Comparison of ENCODE assay signal across 16 mouse cellular contexts in the genomic region with DNA sequence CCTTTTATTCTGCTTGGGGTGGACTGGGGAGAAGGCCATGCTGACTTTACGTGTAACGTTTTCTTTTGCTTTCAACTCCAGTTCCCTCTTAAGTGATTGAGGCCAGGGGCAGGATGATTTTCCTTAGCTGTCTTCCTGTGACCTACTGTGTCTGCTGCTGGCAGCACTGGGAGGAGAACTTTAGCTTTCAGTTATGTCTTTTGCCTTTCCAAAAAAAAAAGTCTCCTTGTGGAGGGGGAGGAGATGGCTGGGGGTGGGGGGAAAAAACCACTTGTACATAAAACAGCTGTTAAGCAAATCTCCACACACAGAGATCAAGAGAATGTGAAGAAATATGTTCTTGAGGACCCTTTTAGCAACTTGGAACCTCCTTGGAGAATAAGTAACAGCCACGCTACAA.
DNase-seq lines count a peak whose midpoint lies in the region; ATAC-seq and TF ChIP-seq lines count a peak whose summit lies in the region.
"Had no signal": no experiment of that assay in that cellular context is flagged by ENCODE, and none has a peak within 500 bp of the region (broad histone marks: within the 10 kb centered on the region; RNA-seq: fewer than 3 reads in every experiment).

No protein-coding gene starts in this region.

- TF ChIP-seq CTCF in intestine, postnatal 0 days (IDR thresholded peaks at IDR 0.05; ENCODE audit: low read depth), result no peak
- TF ChIP-seq CTCF in lung, adult 2 months (IDR thresholded peaks at IDR 0.05; ENCODE audit: insufficient read depth, low read length), result no peak
- no peak for TF ChIP-seq CTCF in stomach, postnatal 0 days (IDR thresholded peaks at IDR 0.05; ENCODE audit: low read depth)

- no peak for TF ChIP-seq EP300 in stomach, postnatal 0 days (optimal IDR thresholded peaks at IDR 0.05)

- H3K9me3 ChIP-seq in intestine, embryonic 14.5 days (ENCODE audit: control insufficient read depth, low read length), result no peaks in the 10 kb centered on the region
- H3K9me3 ChIP-seq in intestine, postnatal 0 days (ENCODE audit: control insufficient read depth), result no peaks in the 10 kb centered on the region
- no peaks in the 10 kb centered on the region for H3K9me3 ChIP-seq in lung, embryonic 15.5 days
- H3K9me3 ChIP-seq in intestine, embryonic 16.5 days (ENCODE audit: control insufficient read depth, low read length), result no peaks in the 10 kb centered on the region
- H3K9me3 ChIP-seq in stomach, postnatal 0 days (ENCODE audit: control insufficient read depth, low read length), result no peaks in the 10 kb centered on the region
- H3K9me3 ChIP-seq: hindbrain, embryonic 13.5 days had no signal

- H3K27me3 ChIP-seq in intestine, embryonic 14.5 days (replicated peaks; ENCODE audit: control insufficient read depth, insufficient read depth, low read length), result no peaks in the 10 kb centered on the region
- H3K27me3 ChIP-seq in intestine, postnatal 0 days (replicated peaks; ENCODE audit: control insufficient read depth, insufficient read depth, low read length), result no peaks in the 10 kb centered on the region
- no peaks in the 10 kb centered on the region for H3K27me3 ChIP-seq in lung, embryonic 15.5 days
- no peaks in the 10 kb centered on the region for H3K27me3 ChIP-seq in intestine, embryonic 16.5 days (replicated peaks; ENCODE audit: control insufficient read depth, insufficient read depth, low read length)
- H3K27me3 ChIP-seq in stomach, postnatal 0 days (ENCODE audit: control insufficient read depth, insufficient read depth, low read length), result no peaks in the 10 kb centered on the region
- H3K27me3 ChIP-seq: hindbrain, embryonic 13.5 days had no signal

- H3K27ac ChIP-seq in intestine, embryonic 14.5 days (ENCODE audit: low read depth), result peak overlapping the region; percentile 28; the same call in 1 of the 2 replicates
- H3K27ac ChIP-seq in intestine, postnatal 0 days (ENCODE audit: low read depth, low read length), result no peak overlapping the region; the same call in 1 of the 2 replicates
- peak overlapping the region; percentile 29; the same call in 1 of the 2 replicates for H3K27ac ChIP-seq in lung, embryonic 15.5 days
- H3K27ac ChIP-seq in intestine, embryonic 16.5 days (ENCODE audit: low read length), result peak overlapping the region; percentile 68
- H3K27ac ChIP-seq in stomach, postnatal 0 days (replicated peaks), result 0 out of 2 replicates have a peak overlapping the region, but pooled peaks have one; percentile 8
- H3K27ac ChIP-seq: hindbrain, embryonic 13.5 days; layer of hippocampus, adult 2 months; left cerebral cortex, adult 2 months; liver, embryonic 14.5 days had no signal

- H3K36me3 ChIP-seq in intestine, embryonic 14.5 days (ENCODE audit: control insufficient read depth, insufficient read depth, low read length), result no peaks in the 10 kb centered on the region
- no peaks in the 10 kb centered on the region for H3K36me3 ChIP-seq in intestine, postnatal 0 days (ENCODE audit: control insufficient read depth, insufficient read depth)
- no peaks in the 10 kb centered on the region for H3K36me3 ChIP-seq in lung, embryonic 15.5 days
- H3K36me3 ChIP-seq in intestine, embryonic 16.5 days (ENCODE audit: control insufficient read depth, insufficient read depth, low read length), result no peaks in the 10 kb centered on the region
- H3K36me3 ChIP-seq in stomach, postnatal 0 days (ENCODE audit: control insufficient read depth, insufficient read depth, low read length), result no peaks in the 10 kb centered on the region
- H3K36me3 ChIP-seq: hindbrain, embryonic 13.5 days had no signal

- no peak overlapping the region for H3K4me3 ChIP-seq in intestine, embryonic 14.5 days (ENCODE audit: low read depth, low read length)
- H3K4me3 ChIP-seq in intestine, postnatal 0 days (ENCODE audit: low read depth, low read length), result no peak overlapping the region
- no peak overlapping the region for H3K4me3 ChIP-seq in lung, embryonic 15.5 days
- H3K4me3 ChIP-seq in lung, adult 2 months (replicated peaks; ENCODE audit: extremely low read depth, low read depth, low read length), result no peak overlapping the region
- no peak overlapping the region for H3K4me3 ChIP-seq in intestine, embryonic 16.5 days (ENCODE audit: low read length)
- H3K4me3 ChIP-seq in stomach, postnatal 0 days (ENCODE audit: low read depth, low read length), result no peak overlapping the region
- H3K4me3 ChIP-seq: hindbrain, embryonic 13.5 days; layer of hippocampus, adult 2 months; left cerebral cortex, adult 2 months had no signal

- H3K4me2 ChIP-seq in intestine, embryonic 14.5 days (ENCODE audit: low read length), result no peak overlapping the region
- H3K4me2 ChIP-seq in intestine, postnatal 0 days (replicated peaks; ENCODE audit: low read depth), result no peak overlapping the region
- no peak overlapping the region for H3K4me2 ChIP-seq in lung, embryonic 15.5 days
- H3K4me2 ChIP-seq in intestine, embryonic 16.5 days (ENCODE audit: low read depth, low read length), result no peak overlapping the region
- H3K4me2 ChIP-seq in stomach, postnatal 0 days (replicated peaks; ENCODE audit: low read depth), result no peak overlapping the region
- H3K4me2 ChIP-seq: hindbrain, embryonic 13.5 days had no signal

- ATAC-seq in intestine, embryonic 14.5 days (replicated peaks; ENCODE audit: low FRiP score, low TSS enrichment, low read depth), result no peak
- ATAC-seq in intestine, postnatal 0 days, result no peak
- no peak for ATAC-seq in lung, embryonic 15.5 days (ENCODE audit: borderline replicate concordance, extremely low read depth, low FRiP score, low TSS enrichment)
- no peak for ATAC-seq in intestine, embryonic 16.5 days
- ATAC-seq in stomach, postnatal 0 days (ENCODE audit: low FRiP score, low TSS enrichment), result no peak
- ATAC-seq: CD4-positive, CD25-positive, alpha-beta regulatory T cell, adult 4 months; forebrain, embryonic 14.5 days had no signal

- no peak overlapping the region for H3K9ac ChIP-seq in intestine, embryonic 14.5 days (ENCODE audit: low read length)
- H3K9ac ChIP-seq in intestine, postnatal 0 days (ENCODE audit: low read depth, low read length), result no peak overlapping the region
- no peak overlapping the region for H3K9ac ChIP-seq in lung, embryonic 15.5 days
- no peak overlapping the region for H3K9ac ChIP-seq in intestine, embryonic 16.5 days (ENCODE audit: low read depth, low read length)
- no peak overlapping the region for H3K9ac ChIP-seq in stomach, postnatal 0 days (ENCODE audit: low read length)
- H3K9ac ChIP-seq: hindbrain, embryonic 13.5 days; liver, embryonic 14.5 days had no signal

- TF ChIP-seq POLR2A in lung, adult 2 months (IDR thresholded peaks at IDR 0.05; ENCODE audit: borderline replicate concordance, extremely low read depth, low read depth, low read length), result no peak

- no peak for DNase-seq in intestine, embryonic 14.5 days (ENCODE audit: low spot score)
- no peak for DNase-seq in lung, adult 2 months
- DNase-seq in stomach, postnatal 0 days (ENCODE audit: low spot score), result no peak
- no peak for DNase-seq in layer of hippocampus, adult 18-20 months (ENCODE audit: low spot score in 2 of 2)
- DNase-seq: adrenal gland, adult 2 months; cerebellum, adult 2 months; right cerebral cortex, postnatal 14 days had no signal

- 26% methylated on average over 3 of the region's 3 CpGs for WGBS in intestine, embryonic 14.5 days
- 37% methylated on average over 3 of the region's 3 CpGs for WGBS in intestine, postnatal 0 days
- WGBS in lung, embryonic 15.5 days, result 26% methylated on average over 3 of the region's 3 CpGs
- 26% methylated on average over 3 of the region's 3 CpGs for WGBS in lung, adult 2 months
- 45% methylated on average over 3 of the region's 3 CpGs for WGBS in intestine, embryonic 16.5 days
- WGBS in stomach, postnatal 0 days, result 46% methylated on average over 3 of the region's 3 CpGs

- H3K4me1 ChIP-seq in intestine, embryonic 14.5 days (replicated peaks; ENCODE audit: control insufficient read depth, insufficient read depth, low read length), result peaks cover 33% of the 10 kb centered on the region
- no peaks in the 10 kb centered on the region for H3K4me1 ChIP-seq in intestine, postnatal 0 days (replicated peaks; ENCODE audit: control insufficient read depth, insufficient read depth, low read length)
- peaks cover 35% of the 10 kb centered on the region for H3K4me1 ChIP-seq in lung, embryonic 15.5 days
- peaks cover 14% of the 10 kb centered on the region for H3K4me1 ChIP-seq in lung, adult 2 months (ENCODE audit: control insufficient read depth, insufficient read depth, low read length)
- H3K4me1 ChIP-seq in intestine, embryonic 16.5 days (ENCODE audit: control insufficient read depth, insufficient read depth, low read length), result peaks cover 18% of the 10 kb centered on the region
- H3K4me1 ChIP-seq in stomach, postnatal 0 days (replicated peaks; ENCODE audit: control insufficient read depth, insufficient read depth), result 0 out of 2 replicates have a peak, but pooled peaks cover 3% of the 10 kb centered on the region
